Mouse (Mus musculus): Measurements from ENCODE around the gene Svip. TPM values are rescaled to one million over a fixed set of nuclear protein-coding genes. Genes with fewer than 3 reads are reported as not detected.

Svip gene
- polyA plus RNA-seq (2015; fragmentation: Nextera tagmentation; extraction: Ambion mirVana): 24.1 and 29.9 TPM in 2 replicates

DNA sequence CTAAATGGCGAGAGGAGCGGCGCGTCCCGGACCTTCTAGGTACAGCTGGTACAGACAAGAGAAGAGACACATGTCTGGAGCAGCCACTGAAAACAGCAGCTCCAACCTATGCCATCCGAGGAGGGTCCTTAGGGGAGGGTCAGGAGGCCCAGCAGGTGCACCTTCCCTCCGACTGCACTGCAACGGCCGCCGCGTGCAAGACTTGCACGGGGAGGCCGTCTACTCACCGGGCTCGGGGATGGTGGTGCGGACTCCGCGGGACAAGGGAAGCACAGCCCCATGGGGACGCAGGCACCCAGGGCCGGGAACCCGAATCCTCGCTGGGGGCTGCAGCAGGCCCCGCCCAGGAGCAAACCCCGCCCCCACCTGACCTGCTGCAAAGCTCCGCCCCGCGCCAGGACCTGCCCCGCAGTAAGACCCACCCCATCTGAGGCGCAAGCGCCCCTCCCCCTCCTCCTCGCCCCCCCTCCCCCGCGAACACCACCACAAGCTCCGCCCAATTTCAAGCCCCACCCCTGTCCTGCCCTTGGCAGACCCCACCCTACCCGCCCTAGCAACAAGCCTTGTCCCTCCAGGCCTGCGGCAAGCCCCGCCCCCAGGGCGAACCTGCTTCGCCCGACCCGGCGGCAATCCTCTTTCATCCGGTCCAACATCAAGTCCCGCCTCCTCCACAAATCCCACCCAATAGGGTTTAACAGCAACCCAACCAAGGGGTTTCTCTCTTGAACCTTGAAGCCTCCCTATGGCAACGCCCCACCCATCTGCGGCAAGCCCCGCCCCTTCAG is at the start of gene Svip:
Gene Svip, minus strand, starts transcription at position 508 of the 785 bp plus-strand sequence.
- ATAC-seq (ENCODE audit: low read depth) (peak; percentile 92), DNase-seq (peak; percentile 97)
- peaks cover 38% of the 10 kb centered on the region for H3K4me1 ChIP-seq (replicated peaks)
- H3K9me3 ChIP-seq (replicated peaks): no peaks in the 10 kb centered on the region
- peak within 1 kb of the TSS; percentile 89 for H3K9ac ChIP-seq
- WGBS (ENCODE audit: insufficient replicate concordance): under 1% methylated on average over 45 of the region's 47 CpGs
- peak within 1 kb of the TSS; percentile 85 for H3K4me2 ChIP-seq
- peak within 1 kb of the TSS; percentile 94 for H3K27ac ChIP-seq
- H3K27me3 ChIP-seq: no peaks in the 10 kb centered on the region
- peaks cover 19% of the 10 kb centered on the region for H3K36me3 ChIP-seq
- H3K4me3 ChIP-seq (replicated peaks): peak within 1 kb of the TSS; percentile 87

DNA sequence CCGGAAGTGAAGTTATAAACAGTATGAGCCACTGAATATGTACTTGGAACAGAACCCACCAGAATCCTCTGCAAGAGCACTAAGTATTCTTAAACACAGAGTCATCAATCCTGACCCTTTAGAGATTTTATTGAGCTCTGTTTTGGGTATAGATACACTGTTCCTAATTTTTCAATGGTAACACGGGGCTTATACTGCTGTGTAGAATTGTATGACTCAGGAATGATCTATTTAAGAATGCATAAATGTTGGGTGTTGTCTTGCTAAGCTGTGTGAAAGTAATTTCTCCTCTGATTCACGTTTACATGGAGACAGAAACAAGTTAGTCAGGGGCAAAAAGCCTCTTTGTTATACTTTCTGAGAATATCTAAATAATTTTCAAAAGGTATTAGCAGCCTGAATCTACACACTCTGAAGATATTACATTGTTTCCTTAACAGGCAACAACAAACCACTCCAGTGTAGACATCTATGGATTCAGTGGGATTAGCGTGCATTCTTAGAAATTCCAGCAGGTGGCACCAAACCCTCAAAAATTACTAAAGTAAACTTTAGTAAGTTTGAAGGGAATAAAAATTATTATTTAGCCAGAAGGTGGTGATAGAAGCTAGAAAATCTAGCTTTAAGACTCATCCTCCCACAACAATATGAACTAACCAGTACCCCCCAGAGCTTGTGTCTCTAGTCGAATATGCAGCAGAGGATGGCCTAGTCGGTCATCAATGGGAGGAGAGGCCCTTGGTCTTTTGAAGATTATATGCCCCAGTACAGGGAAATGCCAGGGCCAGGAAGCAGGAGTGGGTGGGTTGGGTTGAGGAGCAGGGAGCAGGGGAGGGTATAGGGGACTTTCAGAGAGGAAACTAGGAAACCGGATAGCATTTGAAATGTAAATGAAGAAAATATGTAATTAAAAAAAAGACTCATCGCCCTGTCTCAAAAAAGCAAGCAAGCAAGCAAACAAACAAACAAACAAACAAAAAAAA is 32.1 kb upstream of the Svip start:
- Histone ChIP-seq H3K4me2 (no peak overlapping the region), H3K27ac (no peak overlapping the region), H3K9ac (no peak overlapping the region), H3K27me3 (no peaks in the 10 kb centered on the region), H3K36me3 (no peaks in the 10 kb centered on the region), H3K4me3 (replicated peaks) (no peak overlapping the region), H3K9me3 (replicated peaks) (no peaks in the 10 kb centered on the region), H3K4me1 (replicated peaks) (no peaks in the 10 kb centered on the region)
- 40% methylated on average over 8 of the region's 8 CpGs for WGBS (ENCODE audit: insufficient replicate concordance)
- no peak for ATAC-seq (ENCODE audit: low read depth)
- DNase-seq: no peak

DNA sequence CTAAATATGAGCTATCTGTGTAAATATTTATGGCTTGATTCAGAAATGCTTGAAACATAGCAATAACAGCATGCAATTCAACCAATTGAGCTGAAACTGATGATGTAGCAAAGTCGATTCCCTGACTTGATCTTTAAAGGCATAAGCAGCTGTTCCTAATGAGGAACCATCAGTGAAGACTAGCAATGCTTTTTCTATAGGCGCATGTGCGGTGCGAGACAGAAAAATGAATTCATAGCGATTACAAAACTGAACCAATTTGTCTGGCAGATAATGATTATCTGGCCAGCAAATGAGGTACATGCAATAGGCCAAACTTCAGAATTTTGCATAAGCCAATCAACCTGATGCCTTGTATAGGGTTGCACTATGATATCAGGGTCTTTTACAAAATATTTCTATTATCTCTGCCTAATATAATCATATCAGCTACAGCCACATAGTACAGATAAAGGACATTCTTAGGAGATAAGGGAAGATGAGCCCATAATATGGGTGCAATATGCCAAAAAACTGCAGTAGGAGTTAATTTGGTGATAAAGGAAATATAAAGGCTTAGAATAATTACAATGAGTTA is 18.3 kb upstream of the Svip start:
- ATAC-seq (ENCODE audit: low read depth) (no peak), DNase-seq (no peak)
- no peaks in the 10 kb centered on the region for H3K36me3 ChIP-seq
- WGBS (ENCODE audit: insufficient replicate concordance): 70% methylated on average over 5 of the region's 5 CpGs
- H3K9ac ChIP-seq: no peak overlapping the region
- H3K4me3 ChIP-seq (replicated peaks): no peak overlapping the region
- H3K27ac ChIP-seq: no peak overlapping the region
- H3K9me3 ChIP-seq (replicated peaks): no peaks in the 10 kb centered on the region
- H3K4me2 ChIP-seq: no peak overlapping the region
- no peaks in the 10 kb centered on the region for H3K27me3 ChIP-seq
- H3K4me1 ChIP-seq (replicated peaks): no peaks in the 10 kb centered on the region

DNA sequence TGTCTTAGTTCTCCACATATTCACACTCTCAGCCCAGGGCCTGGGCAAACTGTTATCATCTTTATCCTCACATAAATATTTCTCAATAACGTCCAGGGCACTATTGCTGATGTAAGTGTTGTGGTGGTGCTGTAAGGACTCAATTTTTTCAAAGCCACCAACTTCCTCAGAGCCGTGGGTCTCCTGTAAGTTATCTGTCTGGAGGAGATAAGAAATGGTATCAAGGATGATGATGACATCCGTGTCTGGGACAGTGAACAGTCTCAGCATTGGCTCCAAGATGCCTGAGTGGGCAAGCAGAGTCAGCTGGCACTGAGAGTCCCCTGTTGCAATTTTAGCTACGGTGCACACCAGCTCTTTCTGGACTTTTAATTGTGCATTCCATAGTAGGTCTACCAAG is 16.2 kb upstream of the Svip start:
- WGBS (ENCODE audit: insufficient replicate concordance): 32% methylated on average over 4 of the region's 4 CpGs
- Histone ChIP-seq H3K27ac (no peak overlapping the region), H3K27me3 (no peaks in the 10 kb centered on the region), H3K9me3 (replicated peaks) (no peaks in the 10 kb centered on the region), H3K4me3 (replicated peaks) (no peak overlapping the region), H3K4me1 (replicated peaks) (no peaks in the 10 kb centered on the region), H3K36me3 (no peaks in the 10 kb centered on the region), H3K4me2 (no peak overlapping the region), H3K9ac (no peak overlapping the region)
- ATAC-seq (ENCODE audit: low read depth): no peak
- DNase-seq: no peak

- 64% methylated on average over 3 of the region's 3 CpGs for WGBS (ENCODE audit: insufficient replicate concordance)
- H3K27me3 ChIP-seq: no peaks in the 10 kb centered on the region
- no peaks in the 10 kb centered on the region for H3K9me3 ChIP-seq (replicated peaks)
- no peak within 1 kb of the TSS for H3K9ac ChIP-seq
- H3K36me3 ChIP-seq: no peaks in the 10 kb centered on the region
- no peak within 1 kb of the TSS for H3K4me3 ChIP-seq (replicated peaks)
- DNase-seq: no peak
- peaks cover 4% of the 10 kb centered on the region; the same call in 1 of the 2 replicates for H3K4me1 ChIP-seq (replicated peaks)
- no peak for ATAC-seq (ENCODE audit: low read depth)
- no peak within 1 kb of the TSS for H3K27ac ChIP-seq
- no peak within 1 kb of the TSS for H3K4me2 ChIP-seq
These were observed 9.8 kb upstream of the Svip start, which contains the start of gene 1700015G11Rik for GRCm38 (mm10) chr7:52015628-52016027. Gene 1700015G11Rik, minus strand, starts transcription at chr7:52015728.

- H3K36me3 ChIP-seq: no peaks in the 10 kb centered on the region
- WGBS (ENCODE audit: insufficient replicate concordance): 65% methylated on average over 1 of the region's 1 CpGs
These were observed 9.4 kb upstream of the Svip start for GRCm38 (mm10) chr7:52015180-52015579.

DNA sequence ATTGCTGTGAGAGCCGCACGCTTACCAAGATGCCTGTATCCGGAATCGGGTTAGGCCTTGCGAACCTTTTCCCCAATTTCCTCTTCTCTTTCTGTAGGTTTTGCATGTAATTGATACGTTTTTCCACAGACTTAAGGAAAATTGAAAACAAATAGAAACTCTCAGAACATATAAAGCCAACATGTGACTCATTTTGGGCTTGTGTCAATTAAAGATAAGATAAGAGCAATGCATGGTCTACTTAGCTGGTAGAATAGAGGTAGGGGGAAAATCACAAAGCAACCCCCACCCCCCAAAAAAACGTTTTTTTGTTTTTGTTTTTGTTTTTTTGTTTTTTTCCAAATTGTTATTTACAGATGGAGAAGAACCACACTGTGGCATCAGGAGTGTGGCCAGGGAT is 7.6 kb upstream of the Svip start:
- Histone ChIP-seq H3K4me2 (no peak overlapping the region), H3K4me1 (replicated peaks) (peaks cover 6% of the 10 kb centered on the region; the same call in 1 of the 2 replicates), H3K4me3 (replicated peaks) (no peak overlapping the region), H3K36me3 (no peaks in the 10 kb centered on the region), H3K9ac (no peak overlapping the region), H3K27me3 (no peaks in the 10 kb centered on the region), H3K9me3 (replicated peaks) (no peaks in the 10 kb centered on the region), H3K27ac (no peak overlapping the region)
- WGBS (ENCODE audit: insufficient replicate concordance): 68% methylated on average over 7 of the region's 7 CpGs
- ATAC-seq (ENCODE audit: low read depth): no peak
- no peak for DNase-seq

More at GRCm38 (mm10) chr7:52015180-52015579, 9.4 kb upstream of the Svip start:
- H3K9ac ChIP-seq: no peak overlapping the region
- no peak for ATAC-seq (ENCODE audit: low read depth)
- no peak overlapping the region for H3K4me3 ChIP-seq (replicated peaks)
- no peak overlapping the region for H3K27ac ChIP-seq
- H3K27me3 ChIP-seq: no peaks in the 10 kb centered on the region
- no peaks in the 10 kb centered on the region for H3K9me3 ChIP-seq (replicated peaks)
- H3K4me1 ChIP-seq (replicated peaks): peaks cover 4% of the 10 kb centered on the region; the same call in 1 of the 2 replicates
- no peak for DNase-seq
- H3K4me2 ChIP-seq: no peak overlapping the region

GRCm38 (mm10) chr7:52007138-52007537 is 1.3 kb upstream of the Svip start:
- Histone ChIP-seq H3K36me3 (peaks cover 13% of the 10 kb centered on the region), H3K4me1 (replicated peaks) (peaks cover 31% of the 10 kb centered on the region), H3K9me3 (replicated peaks) (no peaks in the 10 kb centered on the region), H3K9ac (no peak overlapping the region), H3K4me2 (peak overlapping the region; percentile 30; the same call in 1 of the 2 replicates), H3K4me3 (replicated peaks) (no peak overlapping the region), H3K27ac (peak overlapping the region; percentile 1; the same call in 1 of the 2 replicates), H3K27me3 (no peaks in the 10 kb centered on the region)
- no peak for ATAC-seq (ENCODE audit: low read depth)
- DNase-seq: no peak
- 49% methylated on average over 2 of the region's 2 CpGs for whole genome bisulfite sequencing (ENCODE audit: insufficient replicate concordance)

GRCm38 (mm10) chr7:52006296-52006630 is 445 bp upstream of the Svip start:
- Histone ChIP-seq H3K4me3 (replicated peaks) (peak overlapping the region; percentile 87), H3K36me3 (peaks cover 15% of the 10 kb centered on the region), H3K27ac (peak overlapping the region; percentile 89), H3K4me1 (replicated peaks) (peaks cover 35% of the 10 kb centered on the region), H3K27me3 (no peaks in the 10 kb centered on the region), H3K9me3 (replicated peaks) (no peaks in the 10 kb centered on the region), H3K4me2 (peak overlapping the region; percentile 85), H3K9ac (peak overlapping the region; percentile 74)
- DNase-seq: no peak
- WGBS (ENCODE audit: insufficient replicate concordance): 0% methylated on average over 9 of the region's 9 CpGs
- ATAC-seq (ENCODE audit: low read depth): no peak

- DNase-seq (peak; percentile 72), ATAC-seq (ENCODE audit: low read depth) (peak; percentile 99)
- H3K9me3 ChIP-seq (replicated peaks): no peaks in the 10 kb centered on the region
- peak overlapping the region; percentile 89 for H3K27ac ChIP-seq
- peak overlapping the region; percentile 19; the same call in 1 of the 2 replicates for H3K4me3 ChIP-seq (replicated peaks)
- peak overlapping the region; percentile 60 for H3K4me2 ChIP-seq
- 12% methylated on average over 3 of the region's 3 CpGs for WGBS (ENCODE audit: insufficient replicate concordance)
- peaks cover 60% of the 10 kb centered on the region for H3K4me1 ChIP-seq (replicated peaks)
- H3K9ac ChIP-seq: peak overlapping the region; percentile 57
- H3K36me3 ChIP-seq: peaks cover 4% of the 10 kb centered on the region; the same call in 1 of the 2 replicates
- H3K27me3 ChIP-seq: no peaks in the 10 kb centered on the region
These were observed 14.8 kb downstream of the Svip start for GRCm38 (mm10) chr7:51991020-51991419.

GRCm38 (mm10) chr7:51986909-51987308 is 18.9 kb downstream of the Svip start:
- H3K4me2 ChIP-seq: no peak overlapping the region
- no peaks in the 10 kb centered on the region for H3K27me3 ChIP-seq
- no peaks in the 10 kb centered on the region for H3K36me3 ChIP-seq
- DNase-seq: no peak
- no peak overlapping the region for H3K4me3 ChIP-seq (replicated peaks)
- 13% methylated on average over 6 of the region's 6 CpGs for WGBS (ENCODE audit: insufficient replicate concordance)
- H3K4me1 ChIP-seq (replicated peaks): peaks cover 74% of the 10 kb centered on the region
- no peak overlapping the region for H3K9ac ChIP-seq
- H3K27ac ChIP-seq: no peak overlapping the region
- no peak for ATAC-seq (ENCODE audit: low read depth)
- no peaks in the 10 kb centered on the region for H3K9me3 ChIP-seq (replicated peaks)
